Mouse (Mus musculus) thymus, postnatal 14 days (tissue): ENCODE results near the gene Fcnb.

Source experiments
- DNase-seq: peaks from one replicate; pipeline ENCODE4 v3.0.0; 2021

Fcnb gene

GRCm38 (mm10) chr2:28075616-28076187 lies 9.0 kb downstream of the Fcnb start:
- DNase-seq, result no peak

GRCm38 (mm10) chr2:28068537-28068878 lies 16.2 kb downstream of the Fcnb start:
- no peak for DNase-seq

- DNase-seq, result peak; percentile 7
Measured at GRCm38 (mm10) chr2:28067821-28068536, 16.7 kb downstream of the Fcnb start.

- no peak for DNase-seq
Measured at GRCm38 (mm10) chr2:28067175-28067574, 17.5 kb downstream of the Fcnb start.

GRCm38 (mm10) chr2:28066686-28067085 lies 18.0 kb downstream of the Fcnb start:
- no peak for DNase-seq

- DNase-seq, result no peak
Measured at GRCm38 (mm10) chr2:28065081-28065651, 19.5 kb downstream of the Fcnb start.

GRCm38 (mm10) chr2:28064339-28065080 lies 20.2 kb downstream of the Fcnb start:
- no peak for DNase-seq

- DNase-seq, result no peak
Measured at GRCm38 (mm10) chr2:28063711-28064338, 20.9 kb downstream of the Fcnb start.

- no peak for DNase-seq
Measured at GRCm38 (mm10) chr2:28059922-28060321, 24.8 kb downstream of the Fcnb start.

- no peak for DNase-seq
Measured at GRCm38 (mm10) chr2:28047092-28047491, 37.6 kb downstream of the Fcnb start.

GRCm38 (mm10) chr2:28046311-28046710 lies 38.4 kb downstream of the Fcnb start:
- DNase-seq, result no peak

GRCm38 (mm10) chr2:28044920-28045598 lies 39.6 kb downstream of the Fcnb start:
- no peak for DNase-seq

- DNase-seq, result no peak
Measured at GRCm38 (mm10) chr2:28040466-28040865, 44.2 kb downstream of the Fcnb start.

GRCm38 (mm10) chr2:28039647-28040325 lies 44.9 kb downstream of the Fcnb start:
- DNase-seq, result no peak

- DNase-seq, result no peak
Measured at GRCm38 (mm10) chr2:28038391-28039096, 46.1 kb downstream of the Fcnb start.

GRCm38 (mm10) chr2:28037505-28038390 lies 46.9 kb downstream of the Fcnb start:
- DNase-seq, result no peak

GRCm38 (mm10) chr2:28036788-28037187 lies 47.9 kb downstream of the Fcnb start:
- no peak for DNase-seq

GRCm38 (mm10) chr2:28034011-28034710 lies 50.5 kb downstream of the Fcnb start:
- DNase-seq, result no peak

GRCm38 (mm10) chr2:28032469-28032868 lies 52.2 kb downstream of the Fcnb start:
- no peak for DNase-seq

GRCm38 (mm10) chr2:28031860-28032259 lies 52.8 kb downstream of the Fcnb start:
- no peak for DNase-seq
